Mouse (Mus musculus) liver, embryonic 13.5 days (tissue): ENCODE data around the gene Mep1a. TPM values are rescaled to one million over a fixed set of nuclear protein-coding genes. Genes with fewer than 3 reads are reported as not detected.

Source experiments
- polyA plus RNA-seq: library from polyadenylated mRNA; unstranded; fragments of >200 nt; fragmentation: Nextera tagmentation; extraction: Ambion mirVana; gene quantifications from 2 replicates; pipeline ENCODE4 v1.2.1, GENCODE M21; 2015

The Mep1a gene
- polyA plus RNA-seq, 1 experiment from 2014 or later = not detected

Other genes starting within 250 kb of the Mep1a start
- gene Adgrf1, start 232.5 kb downstream of the Mep1a start, polyA plus RNA-seq = 0.16 and 0.39 TPM in 2 replicates
- gene Adgrf5, start 142.4 kb downstream of the Mep1a start, polyA plus RNA-seq = 2.3 and 3.9 TPM in 2 replicates
- gene Ankrd66, start 40.8 kb upstream of the Mep1a start, polyA plus RNA-seq = not detected in 2 replicates
- gene Pla2g7, start 65.3 kb upstream of the Mep1a start, polyA plus RNA-seq = 7.4 and 7.6 TPM in 2 replicates
- 0.24 and 0.37 TPM in 2 replicates for gene Tdrd6, start 127.5 kb upstream of the Mep1a start, polyA plus RNA-seq
- 1.2 and 1.5 TPM in 2 replicates for gene Slc25a27, start 164.4 kb upstream of the Mep1a start, polyA plus RNA-seq
- gene Cyp39a1, start 164.6 kb upstream of the Mep1a start, polyA plus RNA-seq = 3.4 and 3.9 TPM in 2 replicates